11 mouse cellular contexts compared by ENCODE assay signal in the genomic region with DNA sequence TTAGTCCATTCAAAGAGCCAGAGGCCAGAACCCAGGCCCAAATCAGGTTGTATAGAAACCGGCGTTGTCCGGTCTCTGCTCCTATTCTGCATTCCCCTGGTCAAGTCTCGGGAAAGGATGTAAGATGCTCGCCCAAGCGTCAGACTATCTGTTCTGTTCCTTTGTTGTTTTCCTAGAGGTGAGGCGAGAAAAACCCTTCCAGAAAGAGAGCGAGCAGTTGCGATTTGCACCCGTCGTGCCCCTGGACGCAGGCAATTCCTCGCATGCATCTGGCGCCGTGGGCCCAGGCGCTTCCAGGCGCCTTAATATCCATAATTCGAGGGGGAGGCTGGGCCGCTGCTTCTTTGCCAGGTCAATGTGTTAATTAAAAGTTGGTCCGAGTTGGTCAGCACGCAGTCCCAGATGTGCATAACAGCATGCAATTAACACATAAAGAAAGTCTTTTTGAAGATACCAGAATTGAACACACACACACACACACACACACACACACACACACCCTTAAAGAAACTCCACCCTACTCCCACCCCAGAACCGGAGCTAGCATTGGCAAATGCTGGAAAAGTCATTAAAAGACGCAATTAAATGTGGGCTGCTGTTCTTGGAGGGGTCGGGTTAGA. TPM values are rescaled to one million over a fixed set of nuclear protein-coding genes. Genes with fewer than 3 reads are reported as not detected.
A peak's percentile ranks its signal among the peaks of the same experiment; 100 is the strongest.
DNase-seq lines count a peak whose midpoint lies in the region; ATAC-seq lines count a peak whose summit lies in the region.
"Had no signal": no experiment of that assay in that cellular context is flagged by ENCODE, and none has a peak within 500 bp of the region (broad histone marks: within the 10 kb centered on the region; RNA-seq: fewer than 3 reads in every experiment).

No protein-coding gene starts in this region.

- H3K27me3 ChIP-seq in kidney, embryonic 16.5 days (ENCODE audit: insufficient read depth, low read length), result peaks cover 45% of the 10 kb centered on the region
- H3K27me3 ChIP-seq in embryonic facial prominence, embryonic 14.5 days (replicated peaks; ENCODE audit: control insufficient read depth, insufficient read depth, low read length), result peaks cover 76% of the 10 kb centered on the region
- H3K27me3 ChIP-seq in intestine, embryonic 16.5 days (replicated peaks; ENCODE audit: control insufficient read depth, insufficient read depth, low read length), result peaks cover 33% of the 10 kb centered on the region
- H3K27me3 ChIP-seq in neural tube, embryonic 14.5 days (ENCODE audit: control insufficient read depth, insufficient read depth, low read length), result peaks cover 18% of the 10 kb centered on the region

- peaks cover 5% of the 10 kb centered on the region; the same call in 1 of the 2 replicates for H3K9me3 ChIP-seq in kidney, embryonic 16.5 days (ENCODE audit: low read length)
- peaks cover 7% of the 10 kb centered on the region; the same call in 1 of the 2 replicates for H3K9me3 ChIP-seq in embryonic facial prominence, embryonic 14.5 days (ENCODE audit: control insufficient read depth, low read length)
- 0 out of 2 replicates have a peak, but pooled peaks cover 4% of the 10 kb centered on the region for H3K9me3 ChIP-seq in intestine, embryonic 16.5 days (ENCODE audit: control insufficient read depth, low read length)
- no peaks in the 10 kb centered on the region for H3K9me3 ChIP-seq in neural tube, embryonic 14.5 days (ENCODE audit: control insufficient read depth, low read length)

- peaks cover 38% of the 10 kb centered on the region for H3K4me1 ChIP-seq in kidney, embryonic 16.5 days (ENCODE audit: insufficient read depth, low read length)
- H3K4me1 ChIP-seq in embryonic facial prominence, embryonic 14.5 days (ENCODE audit: control insufficient read depth, insufficient read depth, low read length), result peaks cover 24% of the 10 kb centered on the region
- peaks cover 17% of the 10 kb centered on the region for H3K4me1 ChIP-seq in intestine, embryonic 16.5 days (ENCODE audit: control insufficient read depth, insufficient read depth, low read length)
- H3K4me1 ChIP-seq in neural tube, embryonic 14.5 days (ENCODE audit: control insufficient read depth, insufficient read depth, low read length), result peaks cover 35% of the 10 kb centered on the region; the same call in 1 of the 2 replicates

- H3K36me3 ChIP-seq in kidney, embryonic 16.5 days (ENCODE audit: insufficient read depth, low read length), result no peaks in the 10 kb centered on the region
- no peaks in the 10 kb centered on the region for H3K36me3 ChIP-seq in embryonic facial prominence, embryonic 14.5 days (ENCODE audit: control insufficient read depth, insufficient read depth, low read length)
- H3K36me3 ChIP-seq in intestine, embryonic 16.5 days (ENCODE audit: control insufficient read depth, insufficient read depth, low read length), result no peaks in the 10 kb centered on the region
- no peaks in the 10 kb centered on the region for H3K36me3 ChIP-seq in neural tube, embryonic 14.5 days (ENCODE audit: control insufficient read depth, insufficient read depth, low read length)
- H3K36me3 ChIP-seq: G1E; liver, embryonic 15.5 days had no signal

- peak overlapping the region; percentile 30 for H3K4me3 ChIP-seq in kidney, embryonic 16.5 days (ENCODE audit: low read length)
- H3K4me3 ChIP-seq in embryonic facial prominence, embryonic 14.5 days (ENCODE audit: low read depth, low read length), result peak overlapping the region; percentile 31
- H3K4me3 ChIP-seq in intestine, embryonic 16.5 days (ENCODE audit: low read length), result 0 out of 2 replicates have a peak overlapping the region, but pooled peaks have one; percentile 18
- peak overlapping the region; percentile 23 for H3K4me3 ChIP-seq in neural tube, embryonic 14.5 days (ENCODE audit: low read depth, low read length)
- H3K4me3 ChIP-seq: liver, embryonic 15.5 days had no signal

- intact Hi-C loops in left cerebral cortex, postnatal 36 days (cut with DNase I), result no loop called here
- intact Hi-C loops in left cerebral cortex, postnatal 10 days (cut with DNase I), result no loop called here

- ATAC-seq in kidney, embryonic 16.5 days (ENCODE audit: low FRiP score, low TSS enrichment), result no peak
- ATAC-seq in embryonic facial prominence, embryonic 14.5 days (ENCODE audit: low read depth), result no peak
- no peak for ATAC-seq in intestine, embryonic 16.5 days
- no peak for ATAC-seq in neural tube, embryonic 14.5 days (ENCODE audit: low read depth)

- 0 out of 2 replicates have a peak overlapping the region, but pooled peaks have one; percentile 23 for H3K9ac ChIP-seq in kidney, embryonic 16.5 days (replicated peaks; ENCODE audit: low read length)
- H3K9ac ChIP-seq in embryonic facial prominence, embryonic 14.5 days (ENCODE audit: low read depth, low read length), result no peak overlapping the region
- no peak overlapping the region for H3K9ac ChIP-seq in intestine, embryonic 16.5 days (ENCODE audit: low read depth, low read length)
- H3K9ac ChIP-seq in neural tube, embryonic 14.5 days (replicated peaks; ENCODE audit: low read depth, low read length), result no peak overlapping the region; the same call in 1 of the 2 replicates
- H3K9ac ChIP-seq: liver, embryonic 15.5 days had no signal

- no peak overlapping the region for H3K27ac ChIP-seq in kidney, embryonic 16.5 days (ENCODE audit: low read length)
- no peak overlapping the region for H3K27ac ChIP-seq in embryonic facial prominence, embryonic 14.5 days (replicated peaks; ENCODE audit: low read depth, low read length)
- no peak overlapping the region for H3K27ac ChIP-seq in intestine, embryonic 16.5 days (ENCODE audit: low read length)
- H3K27ac ChIP-seq in neural tube, embryonic 14.5 days (ENCODE audit: low read depth, low read length), result no peak overlapping the region
- H3K27ac ChIP-seq: liver, embryonic 15.5 days had no signal

- 18% methylated on average over 24 of the region's 24 CpGs for WGBS in kidney, embryonic 16.5 days
- 12% methylated on average over 24 of the region's 24 CpGs for WGBS in embryonic facial prominence, embryonic 14.5 days
- WGBS in intestine, embryonic 16.5 days, result 36% methylated on average over 24 of the region's 24 CpGs
- 4% methylated on average over 24 of the region's 24 CpGs for WGBS in neural tube, embryonic 14.5 days

- H3K4me2 ChIP-seq in kidney, embryonic 16.5 days (replicated peaks; ENCODE audit: low read depth, low read length), result peak overlapping the region; percentile 47
- peak overlapping the region; percentile 44; the same call in 1 of the 2 replicates for H3K4me2 ChIP-seq in embryonic facial prominence, embryonic 14.5 days (ENCODE audit: low read depth, low read length)
- H3K4me2 ChIP-seq in intestine, embryonic 16.5 days (ENCODE audit: low read depth, low read length), result peak overlapping the region; percentile 50; the same call in 1 of the 2 replicates
- peak overlapping the region; percentile 46 for H3K4me2 ChIP-seq in neural tube, embryonic 14.5 days (ENCODE audit: low read depth, low read length)
- H3K4me2 ChIP-seq: liver, embryonic 15.5 days had no signal

- DNase-seq in kidney, postnatal 10 days, result no peak
- DNase-seq in embryonic facial prominence, embryonic 14.5 days (ENCODE audit: low spot score), result no peak
- DNase-seq in urinary bladder, adult 18-20 months (ENCODE audit: low spot score in 2 of 2), result no peak
- DNase-seq in left cerebral cortex, postnatal 36 days (ENCODE audit: low spot score in 2 of 2), result no peak
- no peak for DNase-seq in left cerebral cortex, postnatal 10 days (ENCODE audit: extremely low spot score in 1 of 2, low spot score in 2 of 2)
- DNase-seq: heart, postnatal 36 days had no signal

RNA-seq across cellular contexts. Expression of gene Esrrg, which starts 3.8 kb away (rescaled TPM):
- polyA plus RNA-seq in kidney, embryonic 16.5 days (2015; fragmentation: Nextera tagmentation; extraction: Ambion mirVana), result 36.0 and 42.6 TPM in 2 replicates
- polyA plus RNA-seq in embryonic facial prominence, embryonic 14.5 days (2014; fragmentation: Nextera tagmentation; extraction: Ambion mirVana), result 1.9 and 3.1 TPM in 2 replicates
- polyA plus RNA-seq in intestine, embryonic 16.5 days (2015; fragmentation: Nextera tagmentation; extraction: Ambion mirVana), result 3.6 and 4.6 TPM in 2 replicates
- 49.7 and 51.4 TPM in 2 replicates for polyA plus RNA-seq in neural tube, embryonic 14.5 days (2014; fragmentation: Nextera tagmentation; extraction: Ambion mirVana)
- 10 to 100 TPM; 29.8 to 30.6 TPM for total RNA-seq in left cerebral cortex, postnatal 36 days (2021)
- total RNA-seq in left cerebral cortex, postnatal 10 days (2021), result 10 to 100 TPM; 20.8 to 22.8 TPM
- polyA plus RNA-seq: G1E had no signal
